ENCODE assay signal across 8 mouse cellular contexts in genomic region chr6:85068322-85069022, GRCm38 (mm10). TPM values are rescaled to one million over a fixed set of nuclear protein-coding genes. Genes with fewer than 3 reads are reported as not detected.
DNase-seq lines count a peak whose midpoint lies in the region; TF ChIP-seq lines count a peak whose summit lies in the region.

No protein-coding gene starts in this region.

- no peak for TF ChIP-seq CTCF in embryonic fibroblast, embryonic 13.5 days (IDR thresholded peaks at IDR 0.05; ENCODE audit: borderline replicate concordance, insufficient read depth, low read length)

- no peak for TF ChIP-seq POLR2A in embryonic fibroblast, embryonic 13.5 days (IDR thresholded peaks at IDR 0.05; ENCODE audit: low read depth, low read length)

- in situ Hi-C loops in ES-E14 (cut with MboI; ENCODE audit: low sequenced_read_pairs in 2 of 2, unreplicated experiment in 2 of 2), result no loop called here

- no peaks in the 10 kb centered on the region for H3K36me3 ChIP-seq in ES-E14 (ENCODE audit: control insufficient read depth, insufficient read depth, low read length, poor library complexity, severe bottlenecking)
- no peaks in the 10 kb centered on the region for H3K36me3 ChIP-seq in hindbrain, embryonic 10.5 days

- peak overlapping the region; percentile 93 for H3K9ac ChIP-seq in ES-E14 (ENCODE audit: insufficient read depth, low read depth, low read length, poor library complexity, severe bottlenecking)

- peaks cover 7% of the 10 kb centered on the region; the same call in 1 of the 2 replicates for H3K27me3 ChIP-seq in hindbrain, embryonic 10.5 days (ENCODE audit: insufficient read depth, poor library complexity, severe bottlenecking)

- WGBS in hindbrain, embryonic 10.5 days, result 7% methylated on average over 17 of the region's 17 CpGs

- no peaks in the 10 kb centered on the region for H3K9me3 ChIP-seq in ES-E14 (ENCODE audit: control insufficient read depth, insufficient read depth, low read depth, low read length)
- no peaks in the 10 kb centered on the region for H3K9me3 ChIP-seq in hindbrain, embryonic 10.5 days

- H3K27ac ChIP-seq in ES-E14 (ENCODE audit: insufficient read depth, low read depth, low read length, poor library complexity, severe bottlenecking), result no peak overlapping the region; the same call in 1 of the 2 replicates
- H3K27ac ChIP-seq in embryonic fibroblast, embryonic 13.5 days (ENCODE audit: insufficient read depth, low read length), result no peak overlapping the region
- peak overlapping the region; percentile 91 for H3K27ac ChIP-seq in hindbrain, embryonic 10.5 days

- H3K4me3 ChIP-seq in ES-E14 (ENCODE audit: insufficient read depth in 1 of 2, low read depth in 1 of 2, low read length in 2 of 2, poor library complexity in 1 of 2, severe bottlenecking in 1 of 2), result peak overlapping the region; percentile 84 to 97
- peak overlapping the region; percentile 80 for H3K4me3 ChIP-seq in embryonic fibroblast, embryonic 13.5 days (ENCODE audit: insufficient read depth, low read length)
- peak overlapping the region; percentile 90 for H3K4me3 ChIP-seq in hindbrain, embryonic 10.5 days

- DNase-seq in cerebellum, postnatal 10 days, result peak; percentile 21 to 29
- no peak for DNase-seq in cerebellum, adult 9-11 months
- no peak for DNase-seq in ES-E14 (ENCODE audit: low read depth, low spot score)
- DNase-seq in hindbrain, embryonic 10.5 days (ENCODE audit: low spot score), result no peak
- DNase-seq in layer of hippocampus, postnatal 25 days (ENCODE audit: extremely low spot score in 1 of 2, low spot score in 1 of 2), result peak; percentile 9 to 24
- peak; percentile 43 for DNase-seq in lung, postnatal 36 days
- peak; percentile 55 for DNase-seq in telencephalon, adult 2 months (ENCODE audit: low read depth, low spot score)

- peaks cover 4 to 7% of the 10 kb centered on the region in 2 experiments; a peak in 1 of 4 replicates for H3K4me1 ChIP-seq in ES-E14 (ENCODE audit: control insufficient read depth in 2 of 2, insufficient read depth in 2 of 2, low read length in 2 of 2, poor library complexity in 1 of 2)
- no peaks in the 10 kb centered on the region; the same call in 1 of the 2 replicates for H3K4me1 ChIP-seq in embryonic fibroblast, embryonic 13.5 days (ENCODE audit: control insufficient read depth, insufficient read depth, low read length)
- H3K4me1 ChIP-seq in hindbrain, embryonic 10.5 days (replicated peaks), result peaks cover 11% of the 10 kb centered on the region

TF ChIP-seq in ES-E14, 5 proteins besides CTCF, POLR2A, EP300 and RAD21:
- TF ChIP-seq ZNF384 (IDR thresholded peaks at IDR 0.05; ENCODE audit: low read depth, low read length) (no peak), ZC3H11A (IDR thresholded peaks at IDR 0.05; ENCODE audit: borderline replicate concordance, low read depth, low read length) (no peak), HCFC1 (IDR thresholded peaks at IDR 0.05; ENCODE audit: borderline replicate concordance, insufficient read depth, low read length) (no peak), CHD2 (IDR thresholded peaks at IDR 0.05; ENCODE audit: low read depth, low read length) (no peak), MAFK (IDR thresholded peaks at IDR 0.05; ENCODE audit: insufficient read depth, low read depth, low read length) (no peak)
TF ChIP-seq in ES-E14: peak in this region for 0.

RNA-seq across cellular contexts. Expression of gene Exoc6b, which starts 0.8 kb away (rescaled TPM):
- total RNA-seq in ES-E14 (2012; rRNA removed), result 18.1 and 19.8 TPM in 2 replicates
- 32.2 and 34.0 TPM in 2 replicates for polyA plus RNA-seq in embryonic fibroblast, embryonic 13.5 days (2011; ENCODE audit: insufficient read length, low read depth, missing spikeins)
- polyA plus RNA-seq in hindbrain, embryonic 10.5 days (2016; fragmentation: Nextera tagmentation; extraction: Ambion mirVana), result 22.6 and 30.2 TPM in 2 replicates
- total RNA-seq in layer of hippocampus, postnatal 25 days (2021), result 100 to 1,000 TPM; 119 to 122 TPM

Comparison
In these comparisons a context has a peak if more than half of its experiments do, and no peak if none do; other contexts are left out.
1. DNase-seq: peak in cerebellum, postnatal 10 days (2 of 2), layer of hippocampus, postnatal 25 days (2 of 2), lung, postnatal 36 days (single experiment) and telencephalon, adult 2 months (single experiment); none in cerebellum, adult 9-11 months (single experiment), ES-E14 (single experiment) and hindbrain, embryonic 10.5 days (single experiment).
2. Peak in every context shown above with its lines, with median percentiles within 50 percentile points of each other: H3K4me3 ChIP-seq.